Mouse (Mus musculus): ENCODE data around the gene Brpf1.

Brpf1 gene

DNA sequence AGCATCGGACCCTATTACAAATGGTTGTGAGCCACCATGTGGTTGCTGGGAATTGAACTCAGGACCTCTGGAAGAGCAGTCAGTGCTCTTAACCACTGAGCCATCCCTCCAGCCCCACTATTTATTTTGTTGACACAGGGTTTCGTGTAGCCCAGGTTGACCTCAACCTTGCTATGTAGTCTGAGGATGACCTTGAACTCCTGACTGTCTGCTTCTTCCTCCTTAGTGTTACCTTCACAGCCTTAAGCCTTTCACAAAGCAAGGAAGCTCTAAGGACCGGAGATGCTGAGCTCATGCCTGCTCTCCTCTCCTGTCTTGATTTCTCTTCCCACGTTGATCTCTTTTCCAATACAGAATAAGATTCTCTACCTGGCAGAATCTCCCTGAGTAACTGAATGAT, 40.0 kb downstream of the Brpf1 start:
- in situ Hi-C loops (cut with MboI; ENCODE audit: unreplicated experiment in 2 of 2) = loop anchor here in 1 of 2 experiments (25.0 kb wide), 1 partner anchor 635 kb away; no protein-coding TSS in a partner anchor

DNA sequence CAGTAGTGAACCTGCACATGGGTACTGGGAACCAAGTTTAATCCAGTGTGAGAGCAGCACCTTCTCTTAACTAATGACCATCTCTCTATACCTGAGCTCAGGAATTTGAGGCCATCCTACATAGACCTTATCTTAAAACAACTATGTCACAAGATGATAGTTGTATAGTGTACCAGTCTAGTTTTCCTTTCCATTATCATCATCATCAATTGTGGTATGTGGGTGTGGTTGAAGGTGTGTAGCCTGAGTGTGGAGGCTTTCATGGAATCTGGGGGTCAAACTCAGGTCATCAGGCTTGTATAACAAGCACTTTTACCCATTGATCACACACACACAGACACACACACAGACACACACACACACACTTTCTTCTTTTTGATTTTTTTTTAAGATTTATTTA, 43.6 kb downstream of the Brpf1 start:
- in situ Hi-C loops (cut with MboI; ENCODE audit: unreplicated experiment in 2 of 2) = no loop called here

- in situ Hi-C loops (cut with MboI; ENCODE audit: unreplicated experiment in 2 of 2) = no loop called here
These were observed 44.2 kb downstream of the Brpf1 start for GRCm38 (mm10) chr6:113351161-113351560.

DNA sequence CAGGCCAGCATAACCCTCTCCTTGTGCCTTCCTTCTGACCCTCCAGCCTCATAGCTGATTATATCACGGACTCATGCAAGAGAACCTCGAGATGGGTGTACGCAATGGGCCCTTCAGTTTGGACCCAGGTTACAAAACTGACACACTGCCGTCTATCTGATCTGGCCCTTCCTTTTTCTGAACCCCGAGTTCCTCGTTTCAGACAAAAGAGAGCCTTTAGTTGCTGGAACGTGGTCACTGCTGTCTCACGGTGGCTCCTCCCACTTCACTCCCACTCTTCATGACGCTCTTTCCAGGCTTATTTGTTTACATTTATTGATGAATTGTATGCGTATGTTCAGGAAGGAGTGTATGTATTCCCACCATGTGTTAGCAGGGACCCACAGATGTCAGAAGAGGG, 44.7 kb downstream of the Brpf1 start:
- in situ Hi-C loops (cut with MboI; ENCODE audit: unreplicated experiment in 2 of 2) = no loop called here

DNA sequence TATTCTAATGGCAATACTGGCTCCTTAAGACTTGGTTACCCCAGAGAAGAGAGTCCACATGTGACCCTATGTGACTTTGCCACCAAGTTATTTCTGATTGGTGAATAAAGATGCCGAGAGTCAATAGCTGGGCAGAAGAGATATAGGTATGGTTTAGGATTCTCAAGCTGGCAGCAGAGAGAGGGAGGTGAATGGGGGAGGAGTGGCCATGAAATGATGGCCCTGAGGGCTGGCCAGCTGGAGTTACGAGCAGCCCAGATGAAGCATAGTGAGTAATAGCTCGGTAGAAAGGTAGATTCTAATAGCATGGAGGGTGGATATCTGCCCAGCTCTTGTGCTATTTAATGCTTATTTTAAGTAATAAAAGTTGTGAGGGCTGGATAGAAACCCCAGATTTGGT, 45.9 kb downstream of the Brpf1 start:
- in situ Hi-C loops (cut with MboI; ENCODE audit: unreplicated experiment in 2 of 2) = no loop called here

DNA sequence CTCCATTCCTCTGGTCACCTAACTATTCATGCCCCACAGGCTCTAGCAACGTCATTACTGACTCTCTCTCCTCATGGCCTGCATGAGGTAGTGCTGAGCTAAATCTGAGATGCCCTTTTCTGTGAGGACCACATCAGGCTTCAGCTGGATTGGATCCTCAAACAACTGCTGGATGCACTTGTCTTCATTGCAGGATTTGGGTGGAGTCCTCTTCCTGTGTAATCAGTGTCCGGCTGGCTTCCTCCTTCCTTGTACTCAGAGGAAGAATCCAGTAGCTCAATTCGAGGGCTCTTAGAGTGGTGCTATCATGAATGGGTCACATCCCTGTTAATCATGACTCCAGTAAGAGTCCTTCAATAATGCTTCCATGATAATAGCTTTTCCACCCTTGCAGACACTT, 46.8 kb downstream of the Brpf1 start:
- in situ Hi-C loops (cut with MboI; ENCODE audit: unreplicated experiment in 2 of 2) = no loop called here

- in situ Hi-C loops (cut with MboI; ENCODE audit: unreplicated experiment in 2 of 2) = no loop called here
These were observed 54.5 kb downstream of the Brpf1 start for GRCm38 (mm10) chr6:113361476-113361875.

DNA sequence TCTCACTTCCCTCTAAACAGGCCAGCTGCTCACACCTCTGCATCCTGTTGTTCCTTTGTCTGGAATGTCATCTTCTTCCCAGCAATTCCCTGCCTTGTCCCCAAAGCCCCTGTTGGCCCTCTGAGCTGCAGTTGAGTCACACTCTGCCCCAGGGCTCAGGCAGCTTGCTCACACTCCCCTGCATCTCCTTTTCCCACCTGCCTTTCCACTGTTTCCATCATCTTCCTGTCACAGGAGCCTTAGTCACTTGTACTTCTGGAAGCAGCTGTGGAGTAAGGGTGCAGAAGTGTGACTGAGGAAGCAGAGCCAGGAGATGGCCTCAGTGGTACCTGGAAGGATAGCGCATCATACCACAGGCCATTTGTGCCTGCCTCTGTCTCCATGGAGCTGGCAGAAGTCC, 55.3 kb downstream of the Brpf1 start:
- in situ Hi-C loops (cut with MboI; ENCODE audit: unreplicated experiment in 2 of 2) = no loop called here

DNA sequence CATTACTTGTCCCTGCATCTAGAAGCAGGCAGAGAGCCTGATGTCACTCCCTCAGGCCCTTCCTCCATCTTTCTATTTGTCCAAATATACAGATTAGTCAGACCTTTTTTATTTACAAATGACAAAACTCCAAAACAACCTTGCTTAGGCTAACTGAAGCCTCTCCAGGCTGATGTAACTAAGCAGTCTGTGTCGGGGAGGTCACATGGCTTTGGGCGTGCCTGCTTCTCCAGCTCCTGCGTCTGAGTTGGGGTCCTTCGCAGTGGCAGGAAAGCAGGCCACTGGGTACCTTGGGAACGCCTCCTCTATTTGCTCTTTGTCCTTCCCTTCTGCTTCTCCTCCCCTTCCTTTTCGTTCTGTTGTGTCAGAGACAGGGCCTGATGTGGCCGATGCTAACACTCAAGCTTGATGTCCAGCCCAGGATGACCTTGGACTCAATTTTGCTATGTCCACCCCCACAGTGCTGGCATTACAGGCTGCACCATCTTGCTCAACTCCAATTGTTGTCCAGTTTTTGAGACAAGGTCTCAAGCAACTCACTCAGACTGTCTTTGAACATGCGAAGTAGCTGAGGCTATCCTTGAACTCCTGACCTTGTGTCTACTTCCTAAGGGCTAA, 57.7 kb downstream of the Brpf1 start:
- in situ Hi-C loops (cut with MboI; ENCODE audit: unreplicated experiment in 2 of 2) = no loop called here

DNA sequence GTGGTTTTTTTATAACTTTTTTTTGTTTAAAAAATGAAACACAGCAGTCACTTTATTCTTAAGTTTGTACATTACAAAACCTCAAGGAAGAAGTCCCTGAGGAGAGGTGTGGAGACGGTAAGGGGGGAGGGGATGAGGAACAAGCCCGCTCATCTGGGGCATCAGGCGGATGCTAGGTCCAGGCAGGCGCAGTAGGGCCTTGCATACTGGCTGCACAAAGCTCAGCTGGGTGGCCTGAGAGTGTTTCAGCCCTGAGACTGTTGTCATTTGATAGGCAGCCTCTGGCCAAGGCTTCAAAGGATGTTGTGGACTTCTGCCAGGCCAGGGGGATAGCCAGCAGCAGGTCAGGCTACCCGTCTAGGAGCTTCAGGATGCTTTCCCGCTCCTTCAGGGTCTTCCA, 59.7 kb downstream of the Brpf1 start:
- in situ Hi-C loops (cut with MboI; ENCODE audit: unreplicated experiment in 2 of 2) = no loop called here

DNA sequence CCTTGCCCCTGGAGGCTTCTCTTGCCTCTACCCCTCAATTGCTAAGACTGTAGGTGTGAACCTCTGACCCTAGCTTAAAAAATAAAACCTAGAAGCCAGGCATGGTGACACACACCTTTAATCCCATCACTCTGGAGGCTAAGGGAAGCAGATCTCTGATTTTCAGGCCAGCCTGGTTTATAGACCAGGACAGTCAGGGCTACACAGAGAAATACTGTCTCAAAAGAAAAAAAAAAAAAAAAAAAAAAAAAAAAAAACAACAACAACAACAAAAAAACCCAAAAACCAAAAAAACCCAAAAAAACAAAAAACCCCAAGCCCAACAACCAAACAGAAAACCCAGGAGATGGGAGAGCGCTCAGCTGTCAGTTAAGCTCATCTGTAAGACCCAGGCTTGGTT, 60.6 kb downstream of the Brpf1 start:
- in situ Hi-C loops (cut with MboI; ENCODE audit: unreplicated experiment in 2 of 2) = no loop called here

- in situ Hi-C loops (cut with MboI; ENCODE audit: unreplicated experiment in 2 of 2) = no loop called here
These were observed 61.2 kb downstream of the Brpf1 start for GRCm38 (mm10) chr6:113368124-113368523.

GRCm38 (mm10) chr6:113368577-113368976, 61.6 kb downstream of the Brpf1 start:
- in situ Hi-C loops (cut with MboI; ENCODE audit: unreplicated experiment in 2 of 2) = no loop called here

GRCm38 (mm10) chr6:113370194-113370929, 63.4 kb downstream of the Brpf1 start:
- in situ Hi-C loops (cut with MboI; ENCODE audit: unreplicated experiment in 2 of 2) = no loop called here

- in situ Hi-C loops (cut with MboI; ENCODE audit: unreplicated experiment in 2 of 2) = no loop called here
These were observed 66.6 kb downstream of the Brpf1 start for GRCm38 (mm10) chr6:113373491-113373890.

Measured in v-Abl transformed pro-B cells (cell line).